ENCODE assay signal across 21 mouse cellular contexts in the genomic region with DNA sequence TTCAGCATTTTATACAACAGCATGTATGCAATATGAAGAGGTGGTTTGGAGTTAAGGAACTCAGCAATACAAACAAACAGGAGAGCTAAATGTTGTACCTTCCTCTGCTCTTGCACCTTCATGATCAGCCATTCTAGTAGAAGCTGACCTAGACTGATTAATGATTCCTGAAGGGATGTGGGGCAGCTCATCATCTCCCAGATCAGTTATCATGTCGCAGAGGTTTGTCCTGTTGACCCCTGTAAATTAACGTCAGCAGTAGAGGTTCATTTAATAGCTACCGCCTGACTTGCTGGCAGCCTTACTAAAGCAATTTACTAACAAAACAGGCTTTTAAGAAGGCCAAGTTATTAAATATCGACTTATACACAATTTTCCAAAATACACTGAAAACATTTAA. TPM values are rescaled to one million over a fixed set of nuclear protein-coding genes. Genes with fewer than 3 reads are reported as not detected.
"Had no signal": no experiment of that assay in that cellular context is flagged by ENCODE, and none has a peak within 500 bp of the region (broad histone marks: within the 10 kb centered on the region; RNA-seq: fewer than 3 reads in every experiment).

No protein-coding gene starts in this region.

- H3K4me3 ChIP-seq: layer of hippocampus, adult 2 months; limb, embryonic 10.5 days; limb, embryonic 13.5 days; midbrain, embryonic 10.5 days; midbrain, embryonic 13.5 days; myocyte; neural tube, embryonic 13.5 days; stomach, embryonic 15.5 days had no signal

- H3K4me1 ChIP-seq: limb, embryonic 10.5 days; limb, embryonic 13.5 days; midbrain, embryonic 10.5 days; midbrain, embryonic 13.5 days; neural tube, embryonic 13.5 days; stomach, embryonic 15.5 days had no signal

- H3K36me3 ChIP-seq: neural tube, embryonic 13.5 days had no signal

- H3K27ac ChIP-seq: layer of hippocampus, adult 2 months; limb, embryonic 10.5 days; limb, embryonic 13.5 days; liver, embryonic 14.5 days; macrophage; midbrain, embryonic 10.5 days; midbrain, embryonic 13.5 days; neural tube, embryonic 13.5 days; stomach, embryonic 15.5 days had no signal

- DNase-seq: layer of hippocampus, adult 9-11 months; liver; liver, postnatal 0 days; lung, embryonic 14.5 days; retina, postnatal 1 day; right cerebral cortex, postnatal 25 days; spleen, adult 18-20 months; thymus, postnatal 36 days had no signal

- H3K27me3 ChIP-seq: limb, embryonic 13.5 days; midbrain, embryonic 13.5 days; neural tube, embryonic 13.5 days; stomach, embryonic 15.5 days had no signal

RNA-seq across cellular contexts. Expression of gene Coch, which starts 40.3 kb away (rescaled TPM):
- total RNA-seq: megakaryocyte, adult 5-6 weeks; monocyte, adult 5-6 weeks; neutrophil, adult 5-6 weeks had no signal
- polyA plus RNA-seq: macrophage had no signal
